Mouse (Mus musculus) CD4-positive naive resting alpha-beta T cell, adult 76 days (primary cell): ENCODE measurements around the gene Gm11565. TPM values are rescaled to one million over a fixed set of nuclear protein-coding genes. Genes with fewer than 3 reads are reported as not detected.

Source experiments
- total RNA-seq: library from RNA; stranded (reverse); gene quantifications from one replicate; pipeline ENCODE4 v1.2.4, GENCODE M21; 2023

The Gm11565 gene
- not detected for total RNA-seq

DNA sequence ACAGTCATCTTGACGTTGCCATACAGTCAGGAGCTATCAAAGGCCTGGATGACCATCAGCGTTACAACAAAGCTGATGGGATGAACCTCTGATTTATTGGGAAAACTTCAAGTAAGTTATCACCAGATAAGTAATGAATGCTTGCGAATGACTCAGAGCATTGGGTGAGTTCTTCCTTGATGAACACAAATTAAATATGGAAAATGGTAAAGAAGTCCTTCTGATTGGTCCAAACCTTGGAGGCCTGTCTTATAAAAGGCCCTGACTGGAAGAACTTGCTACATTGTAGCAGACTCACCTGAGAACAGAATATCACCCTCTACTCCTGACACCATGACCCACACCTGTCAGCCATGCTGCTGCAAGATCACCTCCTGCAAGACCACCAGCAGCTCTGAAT, at the start of gene Gm11565:
Gene Gm11565 (plus strand): TSS at position 301 of the 400 bp plus-strand sequence.

GRCm38 (mm10) chr11:99873089-99873488, 41.5 kb upstream of the Gm11565 start, which contains the start of gene Krtap9-1:
Gene Krtap9-1 (plus strand): TSS chr11:99873389.

DNA sequence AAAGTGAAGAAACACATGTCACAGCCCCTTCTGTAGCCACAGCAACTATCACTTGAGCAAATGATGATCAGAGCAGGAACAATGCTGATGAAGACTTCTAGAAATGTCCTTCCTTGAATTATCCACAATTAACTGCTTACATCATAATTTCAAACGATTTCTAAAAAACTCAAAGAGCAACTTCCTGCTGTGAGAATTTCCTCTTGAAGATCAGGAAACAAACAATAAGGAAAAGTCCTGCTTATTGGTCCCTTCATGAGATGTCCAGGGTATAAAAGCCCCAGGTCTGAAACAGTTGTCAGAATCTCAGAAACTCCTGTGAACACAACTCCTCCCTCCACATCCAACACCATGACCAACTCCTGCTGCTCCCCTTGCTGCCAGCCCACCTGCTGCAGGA, 35.7 kb upstream of the Gm11565 start, which contains the start of gene Gm11567:
Gene Gm11567 (plus strand): TSS at position 301 of the 400 bp plus-strand sequence.

GRCm38 (mm10) chr11:99907620-99908019, 6.9 kb upstream of the Gm11565 start, which contains the start of gene Krtap31-1:
Gene Krtap31-1 (plus strand): TSS chr11:99907920.

GRCm38 (mm10) chr11:99935991-99936390, 21.4 kb downstream of the Gm11565 start, which contains the start of gene Krtap31-2:
Gene Krtap31-2 (plus strand): TSS chr11:99936291.

DNA sequence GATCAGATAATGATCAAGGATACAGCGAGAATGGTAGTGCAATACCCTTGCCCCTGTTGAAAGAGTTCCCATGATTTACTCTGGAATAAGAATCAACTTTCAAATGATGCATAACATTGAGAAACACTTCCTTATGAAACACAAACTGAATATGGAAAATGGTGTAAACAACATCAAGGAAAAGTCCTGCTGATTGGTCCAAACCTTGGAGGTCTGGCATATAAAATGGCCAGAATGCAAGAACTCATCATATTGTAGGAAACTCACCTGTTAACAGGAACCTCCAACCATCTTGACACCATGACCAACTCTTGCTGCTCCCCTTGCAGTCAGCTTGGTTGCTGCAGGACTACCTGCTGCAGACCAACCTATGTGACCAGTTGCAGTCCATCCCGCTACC, 33.6 kb downstream of the Gm11565 start, which contains the start of gene Krtap9-5:
Gene Krtap9-5 (plus strand): TSS at position 301 of the 400 bp plus-strand sequence.

Other genes with a start within 250 kb of the Gm11565 start
- gene Krtap4-6, start 248.8 kb upstream of the Gm11565 start, total RNA-seq, result not detected
- gene Gm14190, start 224.0 kb upstream of the Gm11565 start, total RNA-seq, result not detected
- not detected for gene Gm14180, start 180.5 kb upstream of the Gm11565 start, total RNA-seq
- not detected for gene Gm11595, start 141.8 kb upstream of the Gm11565 start, total RNA-seq
- not detected for gene Krtap4-8, start 134.0 kb upstream of the Gm11565 start, total RNA-seq
- gene Krtap4-9, start 129.6 kb upstream of the Gm11565 start, total RNA-seq, result not detected
- gene Gm11596, start 121.3 kb upstream of the Gm11565 start, total RNA-seq, result not detected
- not detected for gene Gm11569, start 115.8 kb upstream of the Gm11565 start, total RNA-seq
- gene Gm11554, start 110.3 kb upstream of the Gm11565 start, total RNA-seq, result not detected
- not detected for gene Krtap4-13, start 104.9 kb upstream of the Gm11565 start, total RNA-seq
- not detected for gene Gm11564, start 99.1 kb upstream of the Gm11565 start, total RNA-seq
- not detected for gene 2300003K06Rik, start 76.7 kb upstream of the Gm11565 start, total RNA-seq
- not detected for gene Krtap4-16, start 63.1 kb upstream of the Gm11565 start, total RNA-seq
- gene Gm11568, start 56.8 kb upstream of the Gm11565 start, total RNA-seq, result not detected
- gene Gm11559, start 50.3 kb upstream of the Gm11565 start, total RNA-seq, result not detected
- gene Krtap9-1, start 41.4 kb upstream of the Gm11565 start, total RNA-seq, result not detected
- gene Gm11567, start 35.6 kb upstream of the Gm11565 start, total RNA-seq, result not detected
- gene Krtap31-1, start 6.8 kb upstream of the Gm11565 start, total RNA-seq, result not detected
- not detected for gene Krtap31-2, start 21.5 kb downstream of the Gm11565 start, total RNA-seq
- not detected for gene Krtap9-5, start 33.7 kb downstream of the Gm11565 start, total RNA-seq
- not detected for gene Krtap29-1, start 64.3 kb downstream of the Gm11565 start, total RNA-seq
- not detected for gene Krtap16-1, start 71.8 kb downstream of the Gm11565 start, total RNA-seq
- not detected for gene Krtap17-1, start 79.2 kb downstream of the Gm11565 start, total RNA-seq
- gene Krt33a, start 101.5 kb downstream of the Gm11565 start, total RNA-seq, result not detected
- gene Krt33b, start 115.1 kb downstream of the Gm11565 start, total RNA-seq, result not detected
- not detected for gene Krt34, start 126.8 kb downstream of the Gm11565 start, total RNA-seq
- not detected for gene Krt31, start 135.8 kb downstream of the Gm11565 start, total RNA-seq
- gene Krt32, start 173.5 kb downstream of the Gm11565 start, total RNA-seq, result not detected
- gene Krt35, start 181.5 kb downstream of the Gm11565 start, total RNA-seq, result not detected
- not detected for gene Krt36, start 190.9 kb downstream of the Gm11565 start, total RNA-seq
- gene Krt13, start 206.8 kb downstream of the Gm11565 start, total RNA-seq, result not detected
- not detected for gene Krt15, start 221.2 kb downstream of the Gm11565 start, total RNA-seq
- not detected for gene Krt19, start 233.9 kb downstream of the Gm11565 start, total RNA-seq